Comparison of ENCODE assay signal across 8 mouse cellular contexts in the genomic region with DNA sequence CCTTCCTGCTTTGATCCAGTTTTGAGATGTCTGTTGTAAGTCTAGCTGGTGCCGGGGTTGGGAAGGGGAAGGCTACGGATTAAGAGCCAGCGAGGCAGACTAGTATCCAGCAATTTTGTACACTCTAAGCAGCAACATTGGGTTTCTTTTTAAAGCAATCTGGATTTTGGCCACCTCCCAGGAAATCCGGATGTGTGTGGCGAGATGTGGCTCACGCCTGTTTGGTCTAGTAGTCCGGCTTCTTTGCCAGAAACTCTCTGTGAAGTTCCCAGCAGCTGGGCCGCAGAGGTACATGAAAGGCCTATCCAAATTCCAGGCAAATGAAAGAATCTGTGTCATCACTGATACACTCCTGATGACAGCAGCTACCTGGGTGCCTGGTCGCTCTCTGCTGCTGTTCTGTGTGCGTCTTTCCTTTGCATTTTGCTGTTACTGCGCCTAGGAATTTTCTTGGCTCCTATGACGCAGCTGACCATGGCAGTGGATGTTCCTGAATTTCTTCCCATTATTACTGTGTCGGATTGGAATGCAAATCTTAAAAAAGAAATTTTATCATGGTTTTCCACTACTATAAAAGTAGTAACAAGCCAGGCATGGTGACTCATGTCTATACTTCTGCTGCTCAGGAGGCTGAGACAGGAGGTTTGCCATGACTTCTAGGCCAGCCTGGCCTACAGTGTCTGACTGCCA. TPM values are rescaled to one million over a fixed set of nuclear protein-coding genes. Genes with fewer than 3 reads are reported as not detected.
DNase-seq lines count a peak whose midpoint lies in the region; ATAC-seq and TF ChIP-seq lines count a peak whose summit lies in the region.

No protein-coding gene starts in this region.

- peaks cover 27% of the 10 kb centered on the region for H3K4me1 ChIP-seq in heart, postnatal 0 days (ENCODE audit: control insufficient read depth, insufficient read depth)
- H3K4me1 ChIP-seq in lung, postnatal 0 days (ENCODE audit: insufficient read depth, low read depth, low read length): peaks cover 28% of the 10 kb centered on the region
- peaks cover 43% of the 10 kb centered on the region for H3K4me1 ChIP-seq in forebrain, embryonic 12.5 days

- peak overlapping the region; percentile 30; the same call in 1 of the 2 replicates for H3K4me2 ChIP-seq in heart, postnatal 0 days (ENCODE audit: low read depth, low read length)
- H3K4me2 ChIP-seq in lung, postnatal 0 days (replicated peaks; ENCODE audit: low read depth, low read length): 0 out of 2 replicates have a peak overlapping the region, but pooled peaks have one; percentile 11
- H3K4me2 ChIP-seq in forebrain, embryonic 12.5 days: no peak overlapping the region

- H3K9me3 ChIP-seq in heart, postnatal 0 days (replicated peaks; ENCODE audit: control insufficient read depth, low read length): no peaks in the 10 kb centered on the region
- H3K9me3 ChIP-seq in lung, postnatal 0 days (ENCODE audit: low read length): no peaks in the 10 kb centered on the region
- no peaks in the 10 kb centered on the region for H3K9me3 ChIP-seq in forebrain, embryonic 12.5 days

- WGBS in heart, postnatal 0 days: 66% methylated on average over 13 of the region's 13 CpGs
- WGBS in lung, postnatal 0 days: 47% methylated on average over 13 of the region's 13 CpGs
- WGBS in forebrain, embryonic 12.5 days: 92% methylated on average over 13 of the region's 13 CpGs

- 0 out of 2 replicates have a peak overlapping the region, but pooled peaks have one; percentile 5 for H3K9ac ChIP-seq in heart, postnatal 0 days (replicated peaks; ENCODE audit: low read depth, low read length)
- H3K9ac ChIP-seq in lung, postnatal 0 days (replicated peaks; ENCODE audit: low read depth): no peak overlapping the region
- H3K9ac ChIP-seq in forebrain, embryonic 12.5 days: no peak overlapping the region

- H3K36me3 ChIP-seq in heart, postnatal 0 days (replicated peaks; ENCODE audit: control insufficient read depth, insufficient read depth, low read length): no peaks in the 10 kb centered on the region
- H3K36me3 ChIP-seq in lung, postnatal 0 days (ENCODE audit: insufficient read depth, low read length): no peaks in the 10 kb centered on the region; the same call in 1 of the 2 replicates
- H3K36me3 ChIP-seq in forebrain, embryonic 12.5 days (replicated peaks): no peaks in the 10 kb centered on the region

- TF ChIP-seq EP300 in heart, postnatal 0 days (IDR thresholded peaks at IDR 0.05; ENCODE audit: low read depth): no peak
- TF ChIP-seq EP300 in lung, postnatal 0 days (IDR thresholded peaks at IDR 0.05): 0 out of 2 replicates have a peak, but pooled peaks have one; percentile 30

- no peaks in the 10 kb centered on the region for H3K27me3 ChIP-seq in heart, postnatal 0 days (ENCODE audit: control insufficient read depth, insufficient read depth, low read length)
- H3K27me3 ChIP-seq in lung, postnatal 0 days (replicated peaks; ENCODE audit: insufficient read depth, low read length): no peaks in the 10 kb centered on the region
- H3K27me3 ChIP-seq in forebrain, embryonic 12.5 days: no peaks in the 10 kb centered on the region

- peak; percentile 25; the same call in 1 of the 2 replicates for ATAC-seq in heart, postnatal 0 days (ENCODE audit: insufficient read depth, low read depth)
- no peak for ATAC-seq in lung, postnatal 0 days
- no peak for ATAC-seq in forebrain, embryonic 12.5 days (ENCODE audit: low FRiP score)

- H3K4me3 ChIP-seq in heart, postnatal 0 days (ENCODE audit: low read depth, low read length): no peak overlapping the region
- no peak overlapping the region for H3K4me3 ChIP-seq in lung, postnatal 0 days (ENCODE audit: low read depth, low read length)
- no peak overlapping the region for H3K4me3 ChIP-seq in forebrain, embryonic 12.5 days (replicated peaks)

- DNase-seq in layer of hippocampus, adult 11-12 months (ENCODE audit: low spot score): peak; percentile 39
- no peak for DNase-seq in layer of hippocampus, adult 9-10 months (ENCODE audit: low spot score)
- peak; percentile 72 for DNase-seq in brain, embryonic 14.5 days (ENCODE audit: low read depth)
- peak; percentile 40 for DNase-seq in heart, postnatal 0 days (ENCODE audit: low spot score)
- DNase-seq in lung, postnatal 0 days (ENCODE audit: low spot score): no peak
- DNase-seq in cerebellum, postnatal 25 days: no peak
- no peak for DNase-seq in thymus, postnatal 14 days

- H3K27ac ChIP-seq in heart, postnatal 0 days (ENCODE audit: low read depth): peak overlapping the region; percentile 66
- H3K27ac ChIP-seq in lung, postnatal 0 days (ENCODE audit: low read length): peak overlapping the region; percentile 85
- H3K27ac ChIP-seq in forebrain, embryonic 12.5 days: no peak overlapping the region

- no peak for TF ChIP-seq POLR2A in brain, embryonic 14.5 days (IDR thresholded peaks at IDR 0.05; ENCODE audit: borderline replicate concordance, extremely low read depth, insufficient read depth, insufficient read length, poor library complexity, severe bottlenecking)

- no peak for TF ChIP-seq CTCF in brain, embryonic 14.5 days (IDR thresholded peaks at IDR 0.05; ENCODE audit: borderline replicate concordance, extremely low read depth, insufficient read depth, insufficient read length)
- TF ChIP-seq CTCF in heart, postnatal 0 days (IDR thresholded peaks at IDR 0.05; ENCODE audit: low read depth): no peak
- no peak for TF ChIP-seq CTCF in lung, postnatal 0 days (IDR thresholded peaks at IDR 0.05)

RNA-seq across cellular contexts. Expression of gene Hpcal1, which starts 38.7 kb away (rescaled TPM):
- 82.2 and 113 TPM in 2 replicates for polyA plus RNA-seq in brain, embryonic 14.5 days (2012; rRNA removed)
- 14.8 and 19.1 TPM in 2 replicates for total RNA-seq in heart, postnatal 0 days (2014; rRNA removed; ENCODE audit: low replicate concordance)
- polyA plus RNA-seq in heart, postnatal 0 days (2015; fragmentation: Nextera tagmentation; extraction: Ambion mirVana): 21.9 and 22.5 TPM in 2 replicates
- 127 and 145 TPM in 2 replicates for polyA plus RNA-seq in lung, postnatal 0 days (2015; fragmentation: Nextera tagmentation; extraction: Ambion mirVana)
- polyA plus RNA-seq in forebrain, embryonic 12.5 days (2016; fragmentation: Nextera tagmentation; extraction: Ambion mirVana): 36.6 and 41.3 TPM in 2 replicates

Comparison
In these comparisons a context has a peak if more than half of its experiments do, and no peak if none do; other contexts are left out.
1. DNase-seq: peak in layer of hippocampus, adult 11-12 months (single experiment), brain, embryonic 14.5 days (single experiment) and heart, postnatal 0 days (single experiment); none in layer of hippocampus, adult 9-10 months (single experiment), lung, postnatal 0 days (single experiment), cerebellum, postnatal 25 days (0 of 2) and thymus, postnatal 14 days (single experiment).